Mouse (Mus musculus) T-helper 17 cell (primary cell): Measurements from ENCODE around the gene Tnk1.

ENCODE experiments used
- in situ Hi-C, 2 experiments: fragments of 300-600 bp; cut with MboI, MseI; formaldehyde crosslinking; loops; 1 replicate in 1 of 2; 2 replicates in 1 of 2; pipeline ENCODE4 v1.15.1; 2025; ENCODE audit warnings: high pct_unique_total_duplicates in 2 of 2

Gene Tnk1

DNA sequence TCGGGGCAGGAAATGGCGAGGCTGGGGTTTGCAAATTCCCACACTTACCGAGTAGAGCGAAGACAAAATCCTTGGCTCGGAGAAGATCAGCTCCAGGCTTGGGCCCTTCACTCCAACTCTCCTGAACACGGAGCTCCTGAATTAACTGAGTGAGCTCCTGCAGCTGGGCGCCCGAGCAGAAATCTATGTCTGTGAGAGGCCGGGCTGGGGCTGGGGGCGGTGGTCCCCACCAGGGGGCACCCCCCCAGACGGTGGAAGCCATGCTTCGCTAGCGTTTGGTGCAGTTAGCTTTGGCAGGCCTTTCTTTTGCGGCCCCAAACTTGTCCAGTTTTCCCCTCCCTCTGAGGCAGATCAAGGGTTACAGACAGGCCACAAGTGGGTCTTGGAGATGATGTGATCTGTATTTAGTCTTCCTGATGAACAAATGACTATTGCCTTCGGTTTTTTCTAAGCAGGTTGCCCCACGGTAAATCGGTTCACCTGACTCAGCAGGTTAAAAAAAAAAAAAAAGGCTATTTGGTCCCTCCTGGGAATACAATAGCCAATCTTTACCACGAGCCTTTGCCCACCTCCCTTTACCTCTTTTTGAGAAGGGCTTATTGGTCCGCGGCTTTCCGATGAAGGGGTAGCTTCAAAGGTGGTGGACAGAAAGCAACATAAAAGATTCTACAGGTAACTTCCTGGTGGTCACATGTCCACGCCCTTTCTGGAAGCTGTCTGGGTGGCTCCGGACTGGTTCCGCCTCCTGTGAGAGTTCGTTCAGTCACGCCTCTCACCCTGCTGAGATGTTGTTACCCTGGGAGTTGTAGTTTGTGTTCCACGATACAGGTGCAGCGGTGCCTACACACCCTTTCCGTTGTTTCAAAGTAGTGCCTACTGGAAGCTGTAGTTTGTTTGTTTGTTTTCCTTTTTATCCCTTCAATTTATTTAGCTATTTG, 53.3 kb downstream of the Tnk1 start, which contains the start of gene Tmem102:
Gene Tmem102, minus strand, starts transcription at position 653 of the 938 bp plus-strand sequence.
- in situ Hi-C loops, result loop anchor here (5.0 kb wide), 1 partner anchor 72 kb away; the partner anchor contains the start of gene Tmem95 (in 2 of the 2)

DNA sequence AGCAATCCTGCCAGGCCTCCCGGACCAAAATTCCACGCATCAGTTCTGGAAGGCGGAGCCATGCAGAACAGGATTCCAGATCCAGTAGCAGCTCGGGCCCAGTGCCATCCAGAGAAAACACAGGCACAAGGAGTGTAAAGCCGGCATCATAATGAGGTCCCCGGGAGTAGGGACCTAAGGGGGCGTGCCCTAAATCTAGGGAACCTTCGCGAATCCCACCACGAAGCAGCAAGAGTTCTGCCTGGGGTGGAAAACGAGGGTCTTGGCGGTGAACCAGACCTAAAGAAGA, 53.9 kb downstream of the Tnk1 start:
- in situ Hi-C loops, result loop anchor here in 1 of 2 experiments (5.0 kb wide), 1 partner anchor 73 kb away; the partner anchor contains the start of gene Tmem95

DNA sequence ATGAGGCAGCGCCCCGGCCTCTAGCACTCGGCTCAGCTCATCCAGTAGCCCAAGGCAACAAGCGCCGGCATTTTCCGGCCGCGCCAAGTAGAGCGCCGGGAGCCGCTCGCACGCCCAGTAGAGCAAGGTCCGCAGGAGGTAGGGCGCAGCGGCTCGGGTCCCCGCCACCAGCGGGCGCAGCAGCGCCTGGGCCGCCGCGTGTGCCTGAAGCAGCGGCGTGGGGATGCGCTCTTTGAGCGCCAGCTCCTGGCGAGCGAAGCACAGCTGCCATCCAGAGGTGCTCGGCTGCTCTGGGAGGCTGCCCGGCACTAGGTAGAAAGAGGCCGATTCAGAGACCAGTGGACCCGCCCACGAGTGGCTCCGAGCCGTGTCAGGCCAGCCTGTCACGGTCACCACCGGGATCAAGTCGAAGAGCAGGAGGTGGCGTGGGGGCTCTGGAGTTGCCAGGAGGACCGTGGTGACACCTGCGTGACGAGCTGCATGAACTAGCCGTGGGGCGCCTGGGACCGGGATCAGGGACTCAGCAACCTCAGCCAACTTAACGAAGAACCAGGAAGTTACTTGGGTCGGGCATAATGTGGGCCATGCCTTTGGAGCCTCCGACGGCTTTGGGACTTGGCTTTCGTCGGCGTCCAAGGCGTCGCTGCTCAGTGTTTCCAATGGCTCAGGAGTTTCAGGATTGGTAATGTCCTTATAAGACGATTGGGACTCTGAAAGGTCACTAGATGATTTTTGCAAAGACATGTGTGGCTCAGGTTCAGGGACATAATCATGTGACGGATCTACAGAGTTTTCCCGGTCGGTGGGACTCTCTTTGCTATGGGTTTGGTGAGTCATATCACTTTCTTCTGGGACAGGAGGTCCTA, 54.5 kb downstream of the Tnk1 start:
- in situ Hi-C loops, result loop anchor here in 1 of 2 experiments (5.0 kb wide), 1 partner anchor 73 kb away; the partner anchor contains the start of gene Tmem95

DNA sequence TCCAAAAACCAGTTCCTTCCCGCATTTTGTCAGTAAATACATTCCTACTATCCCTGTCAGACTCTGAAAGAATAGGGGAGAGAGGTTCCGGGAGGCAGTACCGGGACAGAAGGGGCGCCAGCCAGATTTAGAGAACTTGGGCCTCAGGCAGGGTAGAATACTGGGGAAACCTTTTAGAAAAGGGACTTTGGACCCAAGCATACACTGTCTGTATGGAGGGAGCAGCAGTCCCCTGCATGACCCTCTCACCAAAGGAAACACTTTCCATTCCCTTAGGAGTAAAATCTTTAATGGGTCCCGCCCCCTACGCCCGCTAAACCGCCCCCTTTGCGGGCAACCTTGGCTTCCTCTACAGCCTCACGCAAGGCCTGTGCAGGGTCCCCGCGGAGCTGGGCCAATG, 55.2 kb downstream of the Tnk1 start:
- in situ Hi-C loops, result loop anchor here in 1 of 2 experiments (5.0 kb wide), 1 partner anchor 74 kb away; the partner anchor contains the start of gene Tmem95

DNA sequence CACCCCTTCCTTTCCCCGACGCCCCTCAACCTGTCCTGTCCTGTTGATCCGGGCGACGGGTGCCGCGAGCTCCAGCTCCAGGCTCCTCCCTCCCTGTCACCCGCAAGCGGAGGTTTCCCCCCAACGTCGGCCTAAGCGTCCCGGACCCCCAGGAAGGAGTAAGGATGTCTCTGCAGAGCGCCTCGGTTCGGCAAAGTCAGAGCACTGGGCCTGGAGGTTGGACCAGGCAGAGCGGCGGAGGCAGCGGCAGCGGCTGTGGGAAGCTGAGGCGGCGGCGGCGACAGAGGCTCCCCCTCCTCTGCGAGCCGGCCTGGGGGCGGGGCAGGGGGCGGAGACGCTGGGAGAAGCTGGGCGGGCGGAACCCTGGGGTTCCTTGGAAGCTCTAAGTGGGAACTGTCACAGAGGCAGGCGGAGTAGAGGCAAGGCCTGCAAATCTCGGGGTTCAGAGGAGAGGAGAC, 55.9 kb downstream of the Tnk1 start:
- in situ Hi-C loops, result loop anchor here in 1 of 2 experiments (5.0 kb wide), 1 partner anchor 75 kb away; the partner anchor contains the start of gene Tmem95

DNA sequence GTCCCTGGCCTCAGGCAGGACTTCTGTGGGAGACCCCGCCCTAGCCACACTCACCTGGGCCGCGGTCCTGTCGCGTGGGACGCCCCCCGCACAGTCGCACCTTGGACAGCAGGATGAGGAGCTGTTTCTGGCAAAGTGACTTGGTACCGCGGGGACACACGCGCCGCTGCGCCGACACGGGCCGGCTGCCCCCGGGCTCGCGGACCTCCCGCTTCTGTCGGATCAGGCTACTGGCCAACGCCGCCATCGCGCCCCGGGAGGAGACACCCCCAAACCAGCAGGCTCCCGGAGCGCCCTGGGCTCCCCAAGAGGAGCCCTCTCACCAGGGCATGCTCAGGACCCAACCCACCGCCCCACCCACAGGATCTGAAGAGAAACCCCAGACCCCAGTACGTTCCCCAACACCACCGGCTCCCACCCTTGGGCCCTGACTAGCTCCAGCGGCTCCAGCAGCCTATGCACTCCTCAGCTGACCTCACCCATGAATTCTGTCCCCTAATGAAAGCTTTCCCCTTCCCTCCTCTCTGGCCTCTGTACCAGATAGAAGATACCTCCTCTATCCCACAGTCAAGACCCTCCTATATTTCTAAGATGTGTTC, 57.1 kb downstream of the Tnk1 start, which contains the start of gene Fgf11:
Gene Fgf11, minus strand, starts transcription at position 479 of the 599 bp plus-strand sequence.
- in situ Hi-C loops, result loop anchor here in 1 of 2 experiments (5.0 kb wide), 1 partner anchor 76 kb away; the partner anchor contains the start of gene Tmem95
